Mouse (Mus musculus) neural tube, embryonic 13.5 days (tissue): ENCODE measurements around the gene Gm13043. TPM values are rescaled to one million over a fixed set of nuclear protein-coding genes. Genes with fewer than 3 reads are reported as not detected.
"Not testable (repeated sequence)": the region's sequence is repeated elsewhere in the genome, so short reads cannot be mapped to it uniquely, and the experiment has no call there.

Experiments
- ATAC-seq: fragments of 200-750 bp; cut with Nextera tagmentation; 2 replicates; pipeline ENCODE4 v1.8.0; 2017; ENCODE audit warnings: low read depth, mild to moderate bottlenecking, moderate TSS enrichment, moderate library complexity
- H3K27ac ChIP-seq: fragments of 300-500 bp; sonication (generic); replicated peaks from 2 replicates; pipeline ENCODE4 v1.5.1; 2015; ENCODE audit warnings: moderate library complexity, mild to moderate bottlenecking, inconsistent platforms
- H3K27me3 ChIP-seq: fragments of 300-500 bp; sonication (generic); 2 replicates; pipeline ENCODE4 v1.6.1; 2015; ENCODE audit warnings: mild to moderate bottlenecking, inconsistent platforms
- H3K36me3 ChIP-seq: fragments of 300-500 bp; sonication (generic); 2 replicates; pipeline ENCODE4 v1.6.1; 2015; ENCODE audit warnings: mild to moderate bottlenecking, inconsistent platforms
- H3K4me1 ChIP-seq: fragments of 300-500 bp; sonication (generic); replicated peaks from 2 replicates; pipeline ENCODE4 v1.6.1; 2015; ENCODE audit warnings: inconsistent platforms
- H3K4me2 ChIP-seq: fragments of 300-500 bp; sonication (generic); 2 replicates; pipeline ENCODE4 v1.6.1; 2015; ENCODE audit warnings: inconsistent platforms, mild to moderate bottlenecking, moderate library complexity
- H3K4me3 ChIP-seq: fragments of 300-500 bp; sonication (generic); 2 replicates; pipeline ENCODE4 v1.5.1; 2015; ENCODE audit warnings: mild to moderate bottlenecking, inconsistent platforms
- H3K9ac ChIP-seq: fragments of 300-500 bp; sonication (generic); 2 replicates; pipeline ENCODE4 v1.6.1; 2015; ENCODE audit warnings: moderate library complexity, mild to moderate bottlenecking, inconsistent platforms
- H3K9me3 ChIP-seq: fragments of 300-500 bp; sonication (generic); 2 replicates; pipeline ENCODE4 v1.6.1; 2016; ENCODE audit warnings: inconsistent platforms
- WGBS: fragments of 180-500 bp; shearing (Covaris S2); methylation state at CpG from one replicate; pipeline ENCODE4 v1.1.7; 2015; 5-methylcytosine and 5-hydroxymethylcytosine counted together
- polyA plus RNA-seq: library from polyadenylated mRNA; unstranded; fragments of >200 nt; fragmentation: Nextera tagmentation; extraction: Ambion mirVana; gene quantifications from 2 replicates; pipeline ENCODE4 v1.2.1, GENCODE M21; 2015

Gene Gm13043
- not detected in 2 replicates for polyA plus RNA-seq

DNA sequence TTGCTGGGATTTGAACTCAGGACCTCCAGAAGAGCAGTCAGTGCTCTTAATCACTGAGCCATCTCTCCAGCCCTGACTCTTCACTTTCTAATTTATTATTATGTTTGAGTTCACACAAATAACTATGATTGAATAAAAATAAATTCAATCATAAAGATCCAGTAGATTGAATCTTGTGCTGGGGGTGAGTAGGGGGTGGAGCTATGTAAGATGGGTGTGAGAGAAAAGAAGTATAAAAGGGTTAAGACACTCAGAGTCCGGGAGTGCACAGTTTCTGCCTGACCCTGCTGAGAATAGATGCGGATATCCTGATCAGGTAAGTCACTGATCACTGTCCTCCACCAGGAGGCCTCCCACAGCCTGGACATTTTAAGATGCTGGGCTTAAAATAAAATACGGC lies at the start of gene Gm13043:
TSS of gene Gm13043 (plus strand) at position 301 of the 400 bp plus-strand sequence.
- WGBS = 81% methylated on average over 3 of the region's 3 CpGs

DNA sequence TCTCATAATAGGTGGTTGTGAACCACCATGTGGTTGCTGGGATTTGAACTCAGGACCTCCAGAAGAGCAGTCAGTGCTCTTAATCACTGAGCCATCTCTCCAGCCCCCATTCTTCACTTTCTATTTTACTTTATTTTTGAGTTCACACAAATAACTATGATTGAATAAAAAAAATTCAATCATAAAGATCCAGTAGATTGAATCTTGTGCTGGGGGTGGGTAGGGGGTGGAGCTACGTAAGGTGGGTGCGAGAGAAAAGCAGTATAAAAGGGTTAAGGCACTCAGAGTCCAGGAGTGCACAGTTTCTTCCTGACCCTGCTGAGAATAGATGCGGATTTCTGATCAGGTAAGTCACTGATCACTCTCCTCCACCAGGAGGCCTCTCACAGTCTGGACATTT lies 24.5 kb downstream of the Gm13043 start, which contains the start of gene Gm13040:
TSS of gene Gm13040 (plus strand) at position 301 of the 400 bp plus-strand sequence.
- ATAC-seq, H3K4me1 ChIP-seq, H3K4me2 ChIP-seq, H3K9ac ChIP-seq, H3K36me3 ChIP-seq, H3K27ac ChIP-seq, H3K27me3 ChIP-seq, H3K9me3 ChIP-seq, H3K4me3 ChIP-seq: not testable (repeated sequence)
- WGBS = no CpG with 5 or more reads among the region's 3 CpGs

More for the DNA sequence above, at the start of gene Gm13043:
- ATAC-seq = no peak
- no peaks in the 10 kb centered on the region for H3K27me3 ChIP-seq
- H3K27ac ChIP-seq = no peak within 1 kb of the TSS
- no peaks in the 10 kb centered on the region for H3K9me3 ChIP-seq
- H3K4me3 ChIP-seq = no peak within 1 kb of the TSS
- H3K36me3 ChIP-seq = no peaks in the 10 kb centered on the region
- no peaks in the 10 kb centered on the region for H3K4me1 ChIP-seq
- no peak within 1 kb of the TSS for H3K9ac ChIP-seq
- H3K4me2 ChIP-seq = no peak within 1 kb of the TSS

DNA sequence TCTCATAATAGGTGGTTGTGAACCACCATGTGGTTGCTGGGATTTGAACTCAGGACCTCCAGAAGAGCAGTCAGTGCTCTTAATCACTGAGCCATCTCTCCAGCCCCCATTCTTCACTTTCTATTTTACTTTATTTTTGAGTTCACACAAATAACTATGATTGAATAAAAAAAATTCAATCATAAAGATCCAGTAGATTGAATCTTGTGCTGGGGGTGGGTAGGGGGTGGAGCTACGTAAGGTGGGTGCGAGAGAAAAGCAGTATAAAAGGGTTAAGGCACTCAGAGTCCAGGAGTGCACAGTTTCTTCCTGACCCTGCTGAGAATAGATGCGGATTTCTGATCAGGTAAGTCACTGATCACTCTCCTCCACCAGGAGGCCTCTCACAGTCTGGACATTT lies 40.3 kb downstream of the Gm13043 start, which contains the start of the genes BC080695 and Gm13057:
TSS of gene BC080695 (plus strand) at position 301 of the 400 bp plus-strand sequence.
TSS of gene Gm13057 (plus strand) at position 310 of the 400 bp plus-strand sequence.
- H3K4me2 ChIP-seq, ATAC-seq, H3K9me3 ChIP-seq, H3K27ac ChIP-seq, H3K27me3 ChIP-seq, H3K36me3 ChIP-seq, H3K9ac ChIP-seq, H3K4me3 ChIP-seq, H3K4me1 ChIP-seq: not testable (repeated sequence)
- WGBS = no CpG with 5 or more reads among the region's 3 CpGs

Other genes starting within 250 kb of the Gm13043 start
- gene Pdpn, start 211.8 kb upstream of the Gm13043 start, polyA plus RNA-seq = 64.0 and 77.5 TPM in 2 replicates
- 0.27 and 0.33 TPM in 2 replicates for gene Lrrc38, start 161.6 kb upstream of the Gm13043 start, polyA plus RNA-seq
- gene Pramel1, start 116.9 kb upstream of the Gm13043 start, polyA plus RNA-seq = not detected in 2 replicates
- 21.7 and 22.2 TPM in 2 replicates for gene Pramef8, start 98.9 kb upstream of the Gm13043 start, polyA plus RNA-seq
- gene Oog4, start 61.0 kb upstream of the Gm13043 start, polyA plus RNA-seq = not detected in 2 replicates
- not detected in 2 replicates for gene Gm13040, start 24.6 kb downstream of the Gm13043 start, polyA plus RNA-seq
- not detected in 2 replicates for gene BC080695, start 40.4 kb downstream of the Gm13043 start, polyA plus RNA-seq
- gene Gm13057, start 40.4 kb downstream of the Gm13043 start, polyA plus RNA-seq = not detected in 2 replicates
- gene Gm13083, start 103.7 kb downstream of the Gm13043 start, polyA plus RNA-seq = not detected in 2 replicates
- not detected in 2 replicates for gene Gm13088, start 145.9 kb downstream of the Gm13043 start, polyA plus RNA-seq
- not detected in 2 replicates for gene Gm13089, start 191.4 kb downstream of the Gm13043 start, polyA plus RNA-seq
- gene Gm13078, start 208.1 kb downstream of the Gm13043 start, polyA plus RNA-seq = not detected in 2 replicates